Mouse (Mus musculus) kidney, embryonic 15.5 days (tissue): ENCODE measurements around the gene Nfic. TPM values are rescaled to one million over a fixed set of nuclear protein-coding genes. Genes with fewer than 3 reads are reported as not detected.

ENCODE experiments used
- ATAC-seq: fragments of 200-750 bp; cut with Nextera tagmentation; replicated peaks from 2 replicates; pipeline ENCODE4 v1.8.0; 2017; ENCODE audit warnings: moderate TSS enrichment; ENCODE audit not compliant: low FRiP score
- H3K27ac ChIP-seq: fragments of 300-500 bp; sonication (generic); 2 replicates; pipeline ENCODE4 v1.5.1; 2015; ENCODE audit warnings: mild to moderate bottlenecking, inconsistent platforms
- H3K27me3 ChIP-seq: fragments of 300-500 bp; sonication (generic); 2 replicates; pipeline ENCODE4 v1.6.1; 2015; ENCODE audit warnings: inconsistent platforms
- H3K36me3 ChIP-seq: fragments of 300-500 bp; sonication (generic); 2 replicates; pipeline ENCODE4 v1.6.1; 2015; ENCODE audit warnings: inconsistent platforms
- H3K4me1 ChIP-seq: fragments of 300-500 bp; sonication (generic); 2 replicates; pipeline ENCODE4 v1.6.1; 2015; ENCODE audit warnings: inconsistent platforms
- H3K4me2 ChIP-seq: fragments of 300-500 bp; sonication (generic); 2 replicates; pipeline ENCODE4 v1.6.1; 2015; ENCODE audit warnings: moderate library complexity, mild to moderate bottlenecking, inconsistent platforms
- H3K4me3 ChIP-seq: fragments of 300-500 bp; sonication (generic); replicated peaks from 2 replicates; pipeline ENCODE4 v1.5.1; 2015; ENCODE audit warnings: mild to moderate bottlenecking, inconsistent platforms
- H3K9ac ChIP-seq: fragments of 300-500 bp; sonication (generic); 2 replicates; pipeline ENCODE4 v1.6.1; 2015; ENCODE audit warnings: mild to moderate bottlenecking, inconsistent platforms
- H3K9me3 ChIP-seq: fragments of 300-500 bp; sonication (generic); replicated peaks from 2 replicates; pipeline ENCODE4 v1.6.1; 2016; ENCODE audit warnings: inconsistent platforms
- WGBS: fragments of 180-500 bp; shearing (Covaris S2); methylation state at CpG from one replicate; pipeline ENCODE4 v1.1.7; 2015; ENCODE audit warnings: mixed read lengths; 5-methylcytosine and 5-hydroxymethylcytosine counted together
- polyA plus RNA-seq: library from polyadenylated mRNA; unstranded; fragments of >200 nt; fragmentation: Nextera tagmentation; extraction: Ambion mirVana; gene quantifications from 2 replicates; pipeline ENCODE4 v1.2.1, GENCODE M21; 2015

The Nfic gene
- polyA plus RNA-seq, 1 experiment from 2014 or later, result 84.5 TPM

DNA sequence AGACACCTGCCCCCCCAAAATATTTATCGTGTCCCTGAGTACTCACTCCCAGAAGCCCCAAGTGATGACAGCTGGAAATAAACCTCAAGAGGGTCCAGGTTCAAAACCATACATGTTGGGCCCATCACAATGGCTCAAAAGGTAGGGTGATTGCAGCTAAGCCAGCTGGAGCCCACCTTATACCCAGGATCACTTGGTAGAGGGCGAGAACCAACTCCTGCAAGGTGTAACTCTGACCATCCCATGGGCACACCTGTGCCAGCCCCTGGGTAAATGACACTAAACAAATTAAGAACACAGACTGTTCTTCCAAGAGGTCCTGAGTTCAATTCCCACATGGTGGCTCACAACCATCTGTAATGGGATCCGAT lies 76.3 kb downstream of the Nfic start:
- peak overlapping the region; percentile 78 for H3K4me3 ChIP-seq
- peaks cover 19% of the 10 kb centered on the region for H3K36me3 ChIP-seq
- H3K27ac ChIP-seq, result peak overlapping the region; percentile 90
- peak overlapping the region; percentile 52 for H3K9ac ChIP-seq
- H3K4me1 ChIP-seq, result peaks cover 39% of the 10 kb centered on the region
- no peaks in the 10 kb centered on the region for H3K9me3 ChIP-seq
- 58% methylated on average over 3 of the region's 3 CpGs for whole genome bisulfite sequencing
- H3K27me3 ChIP-seq, result no peaks in the 10 kb centered on the region
- ATAC-seq, result no peak
- peak overlapping the region; percentile 83 for H3K4me2 ChIP-seq

DNA sequence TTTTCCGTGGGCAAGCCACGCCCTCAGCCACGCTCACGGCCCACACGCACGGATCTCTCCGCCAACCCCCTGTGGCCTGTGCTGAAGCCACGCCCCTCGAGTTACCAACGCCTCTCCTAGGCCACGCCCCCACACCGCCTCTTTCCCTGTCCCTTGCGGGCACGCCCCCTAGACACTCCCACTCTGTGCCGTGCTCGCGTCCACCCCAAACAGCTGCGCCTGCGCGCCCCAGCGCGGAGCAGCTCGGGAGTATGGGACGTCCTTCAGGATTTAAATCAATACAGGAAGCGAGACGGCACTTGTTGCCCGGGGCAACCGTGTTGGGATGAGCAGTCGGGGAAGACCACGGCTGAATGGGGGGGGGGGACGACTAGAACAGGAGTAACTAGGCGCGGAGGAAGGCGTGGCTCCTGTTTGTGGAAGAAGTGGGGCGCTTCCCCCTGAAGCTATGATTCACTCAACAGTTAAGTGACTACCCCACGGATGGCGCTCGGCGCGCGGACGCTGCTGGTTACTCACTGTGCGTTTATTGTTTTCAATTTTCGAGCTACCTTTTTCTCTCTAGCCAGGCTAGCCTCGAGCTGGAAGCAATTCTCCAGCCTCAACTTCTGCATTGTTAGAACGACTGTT lies 76.8 kb downstream of the Nfic start:
- Histone ChIP-seq H3K4me3 (peak overlapping the region; percentile 78), H3K9ac (peak overlapping the region; percentile 88), H3K4me1 (peaks cover 44% of the 10 kb centered on the region), H3K27ac (peak overlapping the region; percentile 90), H3K27me3 (no peaks in the 10 kb centered on the region), H3K9me3 (no peaks in the 10 kb centered on the region), H3K4me2 (peak overlapping the region; percentile 83), H3K36me3 (peaks cover 24% of the 10 kb centered on the region)
- under 1% methylated on average over 46 of the region's 46 CpGs for WGBS
- peak; percentile 96 for ATAC-seq

DNA sequence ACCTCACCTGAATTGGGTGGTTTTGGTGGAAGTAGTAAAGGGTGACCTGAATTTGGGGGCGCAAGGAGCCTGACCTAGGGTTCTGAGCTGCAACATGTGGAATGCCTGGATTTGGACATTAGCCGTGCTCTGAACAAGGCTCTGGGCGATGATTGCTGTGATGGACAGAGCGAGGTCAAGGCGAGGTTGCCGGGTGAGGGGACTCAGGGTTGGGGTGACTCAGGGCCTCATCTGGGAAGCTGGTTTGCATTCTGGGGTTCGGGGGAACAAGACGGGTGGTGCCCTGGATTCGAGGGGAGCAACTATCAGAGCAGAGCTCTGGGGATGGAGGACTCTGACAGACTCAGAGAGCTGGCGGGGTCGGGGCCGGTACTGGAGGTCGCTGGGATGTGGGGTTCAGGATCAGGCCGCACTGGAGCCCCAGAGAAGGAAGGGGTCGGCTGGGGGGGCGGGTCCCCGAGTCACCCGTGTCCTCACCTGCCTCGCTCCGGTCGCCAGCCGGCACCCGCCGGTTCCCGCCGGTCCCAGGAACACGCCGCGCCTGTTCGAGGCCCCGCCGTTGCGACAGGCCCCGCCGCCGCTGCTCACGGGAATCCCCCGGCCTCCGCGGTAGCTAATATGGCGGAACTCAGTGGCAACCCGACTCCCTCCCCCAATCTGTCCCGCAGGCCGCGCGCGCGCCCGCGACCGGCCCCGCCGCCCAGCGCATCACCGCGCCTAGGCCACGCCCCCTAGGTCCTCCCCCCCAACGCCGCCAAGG lies 77.5 kb downstream of the Nfic start, which contains the start of gene Fzr1:
Fzr1 (minus strand) TSS at position 724 of the 760 bp plus-strand sequence.
- Histone ChIP-seq H3K36me3 (peaks cover 31% of the 10 kb centered on the region), H3K4me3 (peak within 1 kb of the TSS; percentile 78), H3K9me3 (no peaks in the 10 kb centered on the region), H3K27me3 (no peaks in the 10 kb centered on the region), H3K27ac (peak within 1 kb of the TSS; percentile 90), H3K4me2 (peak within 1 kb of the TSS; percentile 83), H3K4me1 (peaks cover 44% of the 10 kb centered on the region), H3K9ac (peak within 1 kb of the TSS; percentile 88)
- ATAC-seq, result peak; percentile 66
- WGBS, result under 1% methylated on average over 59 of the region's 59 CpGs

DNA sequence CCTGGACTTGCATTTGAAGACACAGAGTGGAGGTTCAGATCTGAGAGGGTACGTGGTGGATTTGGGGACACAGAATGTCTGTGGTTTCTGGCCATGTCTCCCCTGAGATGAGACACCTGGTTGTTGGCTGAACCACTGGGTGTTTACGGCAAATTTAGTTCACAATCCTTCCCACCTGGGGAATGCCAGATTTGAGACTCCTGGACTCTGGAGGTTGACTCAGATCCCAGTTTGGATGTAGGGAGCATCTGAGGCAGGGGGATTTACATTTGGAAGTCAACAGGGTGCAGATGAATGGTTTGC lies 78.1 kb downstream of the Nfic start:
- H3K27me3 ChIP-seq, result no peaks in the 10 kb centered on the region
- peak overlapping the region; percentile 83 for H3K4me2 ChIP-seq
- 38% methylated on average over 2 of the region's 2 CpGs for WGBS
- peaks cover 44% of the 10 kb centered on the region for H3K4me1 ChIP-seq
- H3K9ac ChIP-seq, result peak overlapping the region; percentile 88
- peak overlapping the region; percentile 78 for H3K4me3 ChIP-seq
- H3K9me3 ChIP-seq, result no peaks in the 10 kb centered on the region
- H3K27ac ChIP-seq, result peak overlapping the region; percentile 69
- peaks cover 37% of the 10 kb centered on the region for H3K36me3 ChIP-seq
- no peak for ATAC-seq

DNA sequence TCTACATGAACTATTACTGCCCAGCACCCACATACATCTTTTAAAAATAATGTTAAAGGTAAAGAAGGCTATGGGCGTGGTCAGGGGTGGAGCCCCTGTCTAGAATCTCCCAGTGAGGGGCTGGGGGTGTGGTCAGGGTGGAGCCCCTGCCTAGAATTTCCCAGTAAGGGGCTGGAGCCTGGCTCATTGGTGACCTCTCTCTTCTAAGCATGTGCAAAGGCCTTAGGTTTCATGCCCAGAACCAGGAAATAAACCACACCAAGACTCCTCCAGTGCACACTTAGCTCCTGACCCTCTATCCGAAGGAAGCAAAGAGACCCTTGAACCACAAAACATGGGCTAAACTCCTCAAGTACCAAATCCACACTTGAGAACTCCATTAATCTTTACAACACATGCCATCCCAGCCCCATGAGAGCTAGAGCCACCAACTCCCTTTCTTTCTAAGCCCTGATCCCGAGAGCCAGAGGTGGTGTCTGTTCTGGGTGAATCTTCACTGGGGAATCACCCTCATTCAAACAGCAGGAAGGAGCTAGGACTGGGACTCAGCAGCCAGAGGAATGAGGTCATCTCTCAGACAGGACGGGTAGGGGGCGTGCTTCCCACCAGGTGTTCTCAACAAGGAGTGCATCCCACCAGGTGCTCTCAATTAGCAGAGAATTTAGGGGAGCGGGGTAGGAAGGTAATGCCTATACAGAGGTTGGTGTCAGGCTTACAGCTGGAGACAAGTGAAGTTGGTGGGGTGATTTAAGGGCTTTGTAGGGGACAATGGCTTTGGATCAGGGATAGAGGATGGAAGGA lies 78.7 kb downstream of the Nfic start:
- Histone ChIP-seq H3K27me3 (no peaks in the 10 kb centered on the region), H3K9me3 (no peaks in the 10 kb centered on the region), H3K27ac (peak overlapping the region; percentile 69), H3K4me1 (peaks cover 39% of the 10 kb centered on the region), H3K36me3 (peaks cover 43% of the 10 kb centered on the region), H3K4me2 (peak overlapping the region; percentile 83), H3K4me3 (peak overlapping the region; percentile 78), H3K9ac (peak overlapping the region; percentile 88)
- 30% methylated on average over 6 of the region's 6 CpGs for WGBS
- no peak for ATAC-seq

DNA sequence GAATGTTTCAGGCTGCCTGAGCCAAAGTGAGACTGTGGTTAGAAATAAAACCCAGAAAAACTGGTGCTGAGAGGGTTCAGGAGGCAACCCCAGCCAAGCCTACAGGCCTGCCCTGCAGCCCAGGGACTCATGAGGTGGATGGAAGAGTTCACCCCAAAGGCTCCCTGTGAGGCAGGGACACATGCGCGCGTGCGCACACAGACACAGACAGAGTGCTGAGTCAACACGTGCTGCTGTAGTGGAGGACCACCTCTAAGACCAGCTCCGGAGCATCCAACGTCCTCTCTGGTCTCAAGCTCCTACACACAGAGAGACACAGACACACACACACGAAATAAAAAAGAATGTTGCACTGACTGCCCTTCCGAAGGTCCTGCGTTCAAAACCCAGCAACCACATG lies 80.1 kb downstream of the Nfic start:
- WGBS, result 94% methylated on average over 10 of the region's 10 CpGs
- ATAC-seq, result no peak
- Histone ChIP-seq H3K36me3 (peaks cover 57% of the 10 kb centered on the region), H3K4me1 (peaks cover 39% of the 10 kb centered on the region), H3K4me3 (no peak overlapping the region), H3K4me2 (no peak overlapping the region), H3K27ac (no peak overlapping the region), H3K9me3 (no peaks in the 10 kb centered on the region), H3K27me3 (no peaks in the 10 kb centered on the region), H3K9ac (no peak overlapping the region)

DNA sequence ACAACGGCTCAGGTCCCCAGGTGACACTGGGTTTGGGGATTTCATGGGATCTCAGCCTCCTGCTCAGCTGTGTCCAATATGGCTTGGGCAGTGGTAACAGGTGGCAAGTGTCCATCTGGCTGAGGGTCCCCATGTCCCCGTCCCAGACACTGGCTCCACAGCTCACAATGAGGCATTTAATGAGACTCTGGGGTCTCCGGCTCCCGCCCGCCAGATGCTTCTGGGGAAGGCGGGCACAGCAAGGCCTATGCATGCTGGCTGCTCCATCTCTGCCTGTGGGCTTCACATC lies 88.3 kb downstream of the Nfic start:
- ATAC-seq, result no peak
- Histone ChIP-seq H3K27ac (0 out of 2 replicates have a peak overlapping the region, but pooled peaks have one; percentile 29), H3K4me2 (no peak overlapping the region), H3K9ac (no peak overlapping the region), H3K27me3 (peaks cover 18% of the 10 kb centered on the region), H3K4me1 (peaks cover 41% of the 10 kb centered on the region), H3K4me3 (no peak overlapping the region), H3K9me3 (no peaks in the 10 kb centered on the region), H3K36me3 (peaks cover 61% of the 10 kb centered on the region)
- 87% methylated on average over 6 of the region's 6 CpGs for WGBS

DNA sequence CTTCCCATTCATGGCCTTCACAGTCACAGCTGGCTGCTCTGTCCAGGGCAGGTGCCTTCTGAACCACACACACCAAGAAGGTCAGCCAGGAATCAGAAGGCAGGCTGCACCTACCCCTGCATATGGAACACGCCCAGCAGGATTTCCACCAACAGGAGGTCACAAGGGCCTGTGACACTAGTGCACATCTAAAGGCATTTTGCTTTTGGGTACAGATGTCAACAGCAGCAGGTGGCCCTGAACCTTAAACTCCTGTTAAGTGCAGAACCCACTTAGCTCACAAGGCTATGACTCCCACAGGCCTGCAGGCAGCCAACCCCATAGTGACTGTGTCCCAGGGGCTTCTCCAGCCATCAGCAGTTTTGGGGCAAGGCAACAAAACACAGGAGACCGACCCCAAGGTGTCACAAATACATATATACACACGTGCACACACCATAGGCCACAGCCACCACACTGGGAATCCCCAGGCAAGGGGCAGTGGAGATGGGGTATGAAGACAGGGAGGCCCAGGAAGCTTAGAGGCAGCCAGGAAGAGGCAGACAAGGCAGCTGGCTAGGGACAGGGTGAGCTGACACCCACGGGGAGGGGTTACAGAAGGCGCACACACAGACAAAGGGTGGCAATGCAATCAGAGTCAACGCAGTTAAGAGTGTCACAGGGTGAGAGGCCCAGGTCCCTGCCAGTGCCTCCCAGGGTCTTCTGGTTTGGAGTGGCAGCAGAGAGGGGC lies 88.8 kb downstream of the Nfic start:
- 75% methylated on average over 6 of the region's 6 CpGs for WGBS
- H3K27me3 ChIP-seq, result peaks cover 18% of the 10 kb centered on the region
- no peak overlapping the region for H3K4me2 ChIP-seq
- H3K9ac ChIP-seq, result no peak overlapping the region
- peaks cover 60% of the 10 kb centered on the region for H3K36me3 ChIP-seq
- H3K27ac ChIP-seq, result peak overlapping the region; percentile 29; the same call in 1 of the 2 replicates
- no peaks in the 10 kb centered on the region for H3K9me3 ChIP-seq
- ATAC-seq, result no peak
- peaks cover 45% of the 10 kb centered on the region for H3K4me1 ChIP-seq
- no peak overlapping the region for H3K4me3 ChIP-seq

DNA sequence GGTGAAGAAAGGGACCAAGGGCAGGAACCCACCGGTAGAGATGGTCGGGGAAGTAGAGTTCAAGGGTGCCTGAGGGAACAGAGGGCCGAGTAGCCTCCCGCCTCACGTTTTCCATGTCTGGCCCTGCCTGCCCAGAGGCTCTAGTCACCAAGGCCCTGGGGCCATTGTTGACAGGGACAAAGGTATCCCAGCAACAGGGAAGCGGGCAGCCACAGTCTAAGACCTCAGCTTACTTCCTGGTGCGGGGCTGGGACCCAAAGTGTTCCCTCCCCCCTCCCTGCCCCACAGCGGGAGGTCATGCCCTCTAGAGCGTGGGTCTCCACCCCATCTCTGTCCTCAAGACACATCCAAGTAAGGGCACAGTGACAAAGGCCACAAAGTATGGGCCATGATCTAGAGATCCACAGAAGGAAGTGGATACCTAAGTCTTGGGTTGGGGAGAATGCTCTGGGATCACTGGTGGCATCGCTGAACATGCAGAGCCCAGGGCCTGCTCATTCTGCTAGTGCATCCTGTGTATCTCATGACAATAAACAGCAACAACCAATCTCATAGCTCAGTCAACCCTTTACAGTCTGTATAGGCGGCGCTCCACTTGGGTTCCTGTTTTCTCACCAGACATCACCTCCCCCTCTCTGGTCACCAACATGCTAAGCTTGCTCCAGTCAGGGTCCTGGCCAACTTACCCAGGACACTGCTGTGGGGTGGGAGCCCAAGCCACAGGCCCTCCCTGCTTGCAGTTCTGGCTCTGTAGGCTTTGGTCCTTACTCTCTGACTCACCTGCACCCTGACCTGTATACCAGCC lies 89.6 kb downstream of the Nfic start, which contains the start of gene 4930404N11Rik:
4930404N11Rik (minus strand) TSS at position 145 of the 805 bp plus-strand sequence.
- no peak for ATAC-seq
- peak within 1 kb of the TSS; percentile 40 for H3K4me3 ChIP-seq
- H3K27me3 ChIP-seq, result peaks cover 18% of the 10 kb centered on the region
- WGBS, result 36% methylated on average over 12 of the region's 12 CpGs
- peaks cover 58% of the 10 kb centered on the region for H3K36me3 ChIP-seq
- peak within 1 kb of the TSS; percentile 29; the same call in 1 of the 2 replicates for H3K27ac ChIP-seq
- no peaks in the 10 kb centered on the region for H3K9me3 ChIP-seq
- H3K4me2 ChIP-seq, result peak within 1 kb of the TSS; percentile 72
- H3K9ac ChIP-seq, result peak within 1 kb of the TSS; percentile 21; the same call in 1 of the 2 replicates
- peaks cover 50% of the 10 kb centered on the region for H3K4me1 ChIP-seq

DNA sequence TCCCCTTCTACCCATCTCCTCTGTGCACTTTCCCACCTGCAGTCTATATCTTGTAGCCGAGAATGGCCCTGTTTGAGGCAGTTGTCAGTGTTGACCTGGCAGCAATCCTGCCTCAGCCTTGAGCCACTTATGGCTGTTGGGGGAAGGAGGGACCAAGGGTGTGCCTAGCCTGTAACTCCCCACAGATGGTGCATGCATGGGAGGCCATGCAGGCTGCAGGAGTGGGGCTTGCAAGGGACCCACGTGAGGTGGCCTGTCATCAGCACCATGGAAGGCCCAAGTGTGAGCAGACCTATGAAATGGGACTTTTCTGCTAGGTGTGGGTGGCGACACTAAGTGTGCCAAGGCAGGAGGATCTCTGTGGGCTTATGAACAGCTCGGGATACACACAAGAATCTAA lies 90.4 kb downstream of the Nfic start:
- Histone ChIP-seq H3K4me3 (no peak overlapping the region; the same call in 1 of the 2 replicates), H3K9ac (no peak overlapping the region), H3K27me3 (peaks cover 18% of the 10 kb centered on the region), H3K27ac (no peak overlapping the region), H3K4me2 (peak overlapping the region; percentile 72; the same call in 1 of the 2 replicates), H3K4me1 (peaks cover 58% of the 10 kb centered on the region), H3K9me3 (no peaks in the 10 kb centered on the region), H3K36me3 (peaks cover 50% of the 10 kb centered on the region)
- 44% methylated on average over 4 of the region's 4 CpGs for WGBS
- ATAC-seq, result 0 out of 2 replicates have a peak, but pooled peaks have one; percentile 3

DNA sequence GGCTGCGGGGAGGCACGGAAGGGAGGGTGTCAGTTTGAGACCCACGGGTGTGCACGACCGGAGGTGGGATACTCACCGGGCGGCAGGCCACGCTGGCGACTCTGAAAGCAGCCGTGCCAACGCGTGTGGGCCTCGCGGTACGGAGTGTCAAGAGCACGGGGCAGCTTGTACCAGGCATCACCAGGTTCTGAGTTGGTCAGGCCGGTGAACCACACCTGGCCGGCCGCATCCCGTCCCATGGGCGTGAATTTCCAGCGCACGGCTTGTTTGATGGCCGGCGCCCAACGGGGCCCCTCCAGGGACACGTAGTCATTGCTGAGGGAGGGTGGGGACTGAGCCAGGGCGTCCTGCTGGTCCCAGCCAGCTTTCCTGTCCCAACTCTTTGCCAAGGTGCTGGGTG lies 90.8 kb downstream of the Nfic start:
- Histone ChIP-seq H3K9me3 (no peaks in the 10 kb centered on the region), H3K9ac (peak overlapping the region; percentile 21; the same call in 1 of the 2 replicates), H3K36me3 (peaks cover 46% of the 10 kb centered on the region), H3K4me1 (peaks cover 62% of the 10 kb centered on the region), H3K4me3 (peak overlapping the region; percentile 40), H3K27me3 (peaks cover 18% of the 10 kb centered on the region), H3K27ac (no peak overlapping the region), H3K4me2 (peak overlapping the region; percentile 72)
- 0 out of 2 replicates have a peak, but pooled peaks have one; percentile 13 for ATAC-seq
- WGBS, result 11% methylated on average over 28 of the region's 28 CpGs
